Mouse (Mus musculus) right cerebral cortex, adult 18-20 months (tissue): Measurements from ENCODE around the gene Syt13.
A peak's percentile ranks its signal among the peaks of the same experiment; 100 is the strongest.

Source experiments
- DNase-seq: peaks from one replicate; pipeline ENCODE4 v3.0.0; 2022; ENCODE audit warnings: mixed read lengths

Syt13 gene

GRCm38 (mm10) chr2:92929696-92930095 is 14.8 kb downstream of the Syt13 start:
- DNase-seq, result no peak

- no peak for DNase-seq
These were observed 16.2 kb downstream of the Syt13 start for GRCm38 (mm10) chr2:92931061-92931460.

- DNase-seq, result no peak
These were observed 18.5 kb downstream of the Syt13 start for GRCm38 (mm10) chr2:92933379-92933778.

GRCm38 (mm10) chr2:92934312-92934982 is 19.5 kb downstream of the Syt13 start:
- DNase-seq, result peak; percentile 90

- no peak for DNase-seq
These were observed 20.6 kb downstream of the Syt13 start for GRCm38 (mm10) chr2:92935483-92935882.

- DNase-seq, result no peak
These were observed 23.2 kb downstream of the Syt13 start for GRCm38 (mm10) chr2:92938063-92938462.

GRCm38 (mm10) chr2:92938827-92939226 is 23.9 kb downstream of the Syt13 start:
- no peak for DNase-seq

- DNase-seq, result no peak
These were observed 26.1 kb downstream of the Syt13 start for GRCm38 (mm10) chr2:92940963-92941362.

GRCm38 (mm10) chr2:92941463-92941862 is 26.6 kb downstream of the Syt13 start:
- no peak for DNase-seq

- no peak for DNase-seq
These were observed 28.5 kb downstream of the Syt13 start for GRCm38 (mm10) chr2:92943406-92943805.

GRCm38 (mm10) chr2:92944356-92944755 is 29.5 kb downstream of the Syt13 start:
- no peak for DNase-seq

- DNase-seq, result no peak
These were observed 30.3 kb downstream of the Syt13 start for GRCm38 (mm10) chr2:92945125-92945746.

- DNase-seq, result no peak
These were observed 31.1 kb downstream of the Syt13 start for GRCm38 (mm10) chr2:92945824-92946598.

- DNase-seq, result peak; percentile 67
These were observed 33.2 kb downstream of the Syt13 start for GRCm38 (mm10) chr2:92947981-92948698.

- no peak for DNase-seq
These were observed 33.9 kb downstream of the Syt13 start for GRCm38 (mm10) chr2:92948699-92949300.

GRCm38 (mm10) chr2:92949518-92949917 is 34.6 kb downstream of the Syt13 start:
- DNase-seq, result no peak

GRCm38 (mm10) chr2:92953450-92953849 is 38.6 kb downstream of the Syt13 start:
- no peak for DNase-seq

- DNase-seq, result peak; percentile 74
These were observed 39.7 kb downstream of the Syt13 start for GRCm38 (mm10) chr2:92954404-92955114.

- no peak for DNase-seq
These were observed 42.0 kb downstream of the Syt13 start for GRCm38 (mm10) chr2:92956943-92957342.

GRCm38 (mm10) chr2:92958640-92959039 is 43.7 kb downstream of the Syt13 start:
- DNase-seq, result peak; percentile 65

GRCm38 (mm10) chr2:92964345-92964744 is 49.4 kb downstream of the Syt13 start:
- DNase-seq, result no peak

- DNase-seq, result no peak
These were observed 51.4 kb downstream of the Syt13 start for GRCm38 (mm10) chr2:92966257-92966656.
